Mouse (Mus musculus) ES-E14 (cell line): ENCODE data around the gene Olfr924. TPM values are rescaled to one million over a fixed set of nuclear protein-coding genes. Genes with fewer than 3 reads are reported as not detected.

ENCODE experiments used
- DNase-seq: peaks from one replicate; pipeline ENCODE4 v3.0.0-alpha.2; 2013; ENCODE audit warnings: low read depth, low spot score
- H3K27ac ChIP-seq: 2 replicates; pipeline ENCODE4 v1.5.1; 2012; ENCODE audit warnings: low read depth, mild to moderate bottlenecking, low read length, moderate library complexity, mixed read lengths; ENCODE audit not compliant: poor library complexity, insufficient read depth, severe bottlenecking
- H3K36me3 ChIP-seq: 2 replicates; pipeline ENCODE4 v1.6.1; 2012; ENCODE audit warnings: mild to moderate bottlenecking, low read length, moderate library complexity, mixed read lengths; ENCODE audit not compliant: control insufficient read depth, poor library complexity, insufficient read depth, severe bottlenecking
- H3K4me1 ChIP-seq, 2 experiments: fragments of 150-350 bp in 1 of 2; sonication (generic) in 1 of 2; 2 replicates each; pipeline ENCODE4 v1.6.1; 2012; ENCODE audit warnings: low read length in 2 of 2, mild to moderate bottlenecking in 1 of 2, mixed read lengths in 1 of 2; ENCODE audit not compliant: control insufficient read depth in 2 of 2, insufficient read depth in 2 of 2, poor library complexity in 1 of 2
- H3K4me3 ChIP-seq, 2 experiments: fragments of 150-350 bp in 1 of 2; sonication (generic) in 1 of 2; 2 replicates each; pipeline ENCODE4 v1.5.1; 2012; ENCODE audit warnings: low read length in 2 of 2, low read depth in 1 of 2, mild to moderate bottlenecking in 1 of 2, mixed read lengths in 1 of 2; ENCODE audit not compliant: insufficient read depth in 1 of 2, poor library complexity in 1 of 2, severe bottlenecking in 1 of 2
- H3K9ac ChIP-seq: 2 replicates; pipeline ENCODE4 v1.6.1; 2012; ENCODE audit warnings: low read depth, mild to moderate bottlenecking, low read length, mixed read lengths; ENCODE audit not compliant: poor library complexity, insufficient read depth, severe bottlenecking
- H3K9me3 ChIP-seq: fragments of 150-350 bp; sonication (generic); 2 replicates; pipeline ENCODE4 v1.6.1; 2012; ENCODE audit warnings: low read depth, mild to moderate bottlenecking, low read length; ENCODE audit not compliant: control insufficient read depth, insufficient read depth
- CHD2 ChIP-seq: IDR thresholded peaks from 2 replicates; pipeline ENCODE4 v1.6.1; 2014; ENCODE audit warnings: mild to moderate bottlenecking, low read depth, low read length, inconsistent platforms
- HCFC1 ChIP-seq: IDR thresholded peaks from 2 replicates; pipeline ENCODE4 v1.6.1; 2012; ENCODE audit warnings: low read length, inconsistent platforms, borderline replicate concordance; ENCODE audit not compliant: insufficient read depth
- MAFK ChIP-seq: IDR thresholded peaks from 2 replicates; pipeline ENCODE4 v1.6.1; 2014; ENCODE audit warnings: mild to moderate bottlenecking, low read depth, low read length, inconsistent platforms; ENCODE audit not compliant: insufficient read depth
- ZC3H11A ChIP-seq: IDR thresholded peaks from 2 replicates; pipeline ENCODE4 v1.6.1; 2012; ENCODE audit warnings: low read depth, mild to moderate bottlenecking, inconsistent platforms, low read length, borderline replicate concordance
- ZNF384 ChIP-seq: IDR thresholded peaks from 2 replicates; pipeline ENCODE4 v1.6.1; 2012; ENCODE audit warnings: low read depth, low read length, inconsistent platforms
- in situ Hi-C, 2 experiments: fragments of 600-800 bp; cut with MboI; formaldehyde crosslinking; loops; one replicate each; pipeline ENCODE4 v1.15.1; 2025; ENCODE audit warnings: low sequenced_read_pairs in 2 of 2, inconsistent platforms in 1 of 2; ENCODE audit not compliant: unreplicated experiment in 2 of 2
- total RNA-seq: library from RNA; depleted of rRNA; stranded (reverse); fragments of 300-350 nt; gene quantifications from 2 replicates; pipeline ENCODE4 v1.2.3, GENCODE M21; 2012; rRNA removed

Olfr924 gene
- 0.37 TPM in 1 of 2 replicates, not detected in the other for total RNA-seq

- Histone ChIP-seq H3K36me3 (no peaks in the 10 kb centered on the region), H3K4me1 (no peaks in the 10 kb centered on the region), H3K9ac (no peak within 1 kb of the TSS), H3K27ac (no peak within 1 kb of the TSS), H3K9me3 (no peaks in the 10 kb centered on the region), H3K4me3 (no peak within 1 kb of the TSS)
- TF ChIP-seq MAFK (no peak), HCFC1 (no peak), ZC3H11A (no peak), ZNF384 (no peak), CHD2 (no peak)
- in situ Hi-C loops, result no loop called here
- no peak for DNase-seq
These were observed at the start of gene Olfr924 for GRCm38 (mm10) chr9:38844149-38844548. TSS of gene Olfr924 (plus strand) at chr9:38844449.

GRCm38 (mm10) chr9:38805696-38806095 is 38.6 kb upstream of the Olfr924 start:
- no peaks in the 10 kb centered on the region for H3K4me1 ChIP-seq
- TF ChIP-seq MAFK (no peak), ZC3H11A (no peak), ZNF384 (no peak), CHD2 (no peak), HCFC1 (no peak)
- no peaks in the 10 kb centered on the region for H3K36me3 ChIP-seq
- DNase-seq, result no peak
- no peak overlapping the region for H3K9ac ChIP-seq
- H3K9me3 ChIP-seq, result peaks cover 2% of the 10 kb centered on the region; the same call in 1 of the 2 replicates
- no peak overlapping the region for H3K27ac ChIP-seq
- no peak overlapping the region for H3K4me3 ChIP-seq
- in situ Hi-C loops, result no loop called here

- Histone ChIP-seq H3K4me3 (no peak within 1 kb of the TSS), H3K9ac (no peak within 1 kb of the TSS), H3K9me3 (no peaks in the 10 kb centered on the region), H3K4me1 (no peaks in the 10 kb centered on the region), H3K27ac (no peak within 1 kb of the TSS), H3K36me3 (no peaks in the 10 kb centered on the region)
- TF ChIP-seq CHD2, result no peak
- no peak for TF ChIP-seq MAFK
- no peak for TF ChIP-seq HCFC1
- no peak for TF ChIP-seq ZC3H11A
- TF ChIP-seq ZNF384, result no peak
- in situ Hi-C loops, result no loop called here
- no peak for DNase-seq
These were observed 29.9 kb upstream of the Olfr924 start, which contains the start of gene Olfr922 for GRCm38 (mm10) chr9:38814314-38814713. TSS of gene Olfr922 (plus strand) at chr9:38814614.

- no peaks in the 10 kb centered on the region for H3K4me1 ChIP-seq
- in situ Hi-C loops, result no loop called here
- no peaks in the 10 kb centered on the region for H3K9me3 ChIP-seq
- H3K36me3 ChIP-seq, result no peaks in the 10 kb centered on the region
- no peak for DNase-seq
- H3K27ac ChIP-seq, result no peak overlapping the region
- H3K9ac ChIP-seq, result no peak overlapping the region
- H3K4me3 ChIP-seq, result no peak overlapping the region
- TF ChIP-seq CHD2, result no peak
- TF ChIP-seq ZC3H11A, result no peak
These were observed 28.7 kb upstream of the Olfr924 start for GRCm38 (mm10) chr9:38815458-38815986.

GRCm38 (mm10) chr9:38826245-38826644 is 18.0 kb upstream of the Olfr924 start, which contains the start of gene Olfr923:
TSS of gene Olfr923 (plus strand) at chr9:38826545.
- Histone ChIP-seq H3K27ac (no peak within 1 kb of the TSS), H3K36me3 (no peaks in the 10 kb centered on the region), H3K4me3 (no peak within 1 kb of the TSS), H3K4me1 (no peaks in the 10 kb centered on the region), H3K9ac (no peak within 1 kb of the TSS), H3K9me3 (no peaks in the 10 kb centered on the region)
- TF ChIP-seq MAFK, result no peak
- no peak for TF ChIP-seq ZNF384
- TF ChIP-seq ZC3H11A, result no peak
- TF ChIP-seq CHD2, result no peak
- no peak for TF ChIP-seq HCFC1
- in situ Hi-C loops, result no loop called here
- no peak for DNase-seq
